Mouse (Mus musculus) urinary bladder, adult 2 months (tissue): ENCODE data around the gene Hnrnpa0. TPM values are rescaled to one million over a fixed set of nuclear protein-coding genes. Genes with fewer than 3 reads are reported as not detected.

ENCODE experiments used
- polyA plus RNA-seq: library from polyadenylated mRNA; depleted of rRNA; stranded (reverse); fragments of >200 nt; gene quantifications from 2 replicates; pipeline ENCODE4 v1.2.3, GENCODE M21; 2012; rRNA removed

The Hnrnpa0 gene
- polyA plus RNA-seq, 1 experiment = 77.7 TPM

Other genes starting within 250 kb of the Hnrnpa0 start
- gene Spock1, start 220.2 kb downstream of the Hnrnpa0 start, polyA plus RNA-seq = 0.04 and 0.11 TPM in 2 replicates
- gene Klhl3, start 15.0 kb downstream of the Hnrnpa0 start, polyA plus RNA-seq = 1.6 and 2.1 TPM in 2 replicates
- gene Idnk, start 29.1 kb upstream of the Hnrnpa0 start, polyA plus RNA-seq = 35.3 and 38.1 TPM in 2 replicates
- gene Ubqln1, start 87.1 kb upstream of the Hnrnpa0 start, polyA plus RNA-seq = 52.2 and 56.8 TPM in 2 replicates
- gene Gkap1, start 147.1 kb upstream of the Hnrnpa0 start, polyA plus RNA-seq = 27.6 and 29.1 TPM in 2 replicates
- gene Kif27, start 230.6 kb upstream of the Hnrnpa0 start, polyA plus RNA-seq = 0.39 and 0.46 TPM in 2 replicates